Mouse (Mus musculus): Measurements from ENCODE around the gene Tbx19. TPM values are rescaled to one million over a fixed set of nuclear protein-coding genes. Genes with fewer than 3 reads are reported as not detected.

The Tbx19 gene
- not detected for polyA plus RNA-seq (2017; shearing (Covaris generic))

GRCm38 (mm10) chr1:165160723-165161405 is at the start of gene Tbx19:
Gene Tbx19 (minus strand): TSS chr1:165160773.

GRCm38 (mm10) chr1:165193880-165194661 is 33.5 kb upstream of the Tbx19 start, which contains the start of gene Sft2d2:
Gene Sft2d2 (minus strand): TSS chr1:165194438.

Other genes starting within 250 kb of the Tbx19 start
- not detected for gene Xcl1, start 225.2 kb downstream of the Tbx19 start, polyA plus RNA-seq (2017; shearing (Covaris generic))
- gene Sft2d2, start 33.7 kb upstream of the Tbx19 start, polyA plus RNA-seq (2017; shearing (Covaris generic)) = 56.4 TPM
- 187 TPM for gene Tiprl, start 76.2 kb upstream of the Tbx19 start, polyA plus RNA-seq (2017; shearing (Covaris generic))
- 0.26 TPM for gene Gpr161, start 135.0 kb upstream of the Tbx19 start, polyA plus RNA-seq (2017; shearing (Covaris generic))

Measured in naive thymus-derived CD4-positive, alpha-beta T cell, adult 5 months (primary cell).